Mouse (Mus musculus): ENCODE data around the gene Pex26.

DNA sequence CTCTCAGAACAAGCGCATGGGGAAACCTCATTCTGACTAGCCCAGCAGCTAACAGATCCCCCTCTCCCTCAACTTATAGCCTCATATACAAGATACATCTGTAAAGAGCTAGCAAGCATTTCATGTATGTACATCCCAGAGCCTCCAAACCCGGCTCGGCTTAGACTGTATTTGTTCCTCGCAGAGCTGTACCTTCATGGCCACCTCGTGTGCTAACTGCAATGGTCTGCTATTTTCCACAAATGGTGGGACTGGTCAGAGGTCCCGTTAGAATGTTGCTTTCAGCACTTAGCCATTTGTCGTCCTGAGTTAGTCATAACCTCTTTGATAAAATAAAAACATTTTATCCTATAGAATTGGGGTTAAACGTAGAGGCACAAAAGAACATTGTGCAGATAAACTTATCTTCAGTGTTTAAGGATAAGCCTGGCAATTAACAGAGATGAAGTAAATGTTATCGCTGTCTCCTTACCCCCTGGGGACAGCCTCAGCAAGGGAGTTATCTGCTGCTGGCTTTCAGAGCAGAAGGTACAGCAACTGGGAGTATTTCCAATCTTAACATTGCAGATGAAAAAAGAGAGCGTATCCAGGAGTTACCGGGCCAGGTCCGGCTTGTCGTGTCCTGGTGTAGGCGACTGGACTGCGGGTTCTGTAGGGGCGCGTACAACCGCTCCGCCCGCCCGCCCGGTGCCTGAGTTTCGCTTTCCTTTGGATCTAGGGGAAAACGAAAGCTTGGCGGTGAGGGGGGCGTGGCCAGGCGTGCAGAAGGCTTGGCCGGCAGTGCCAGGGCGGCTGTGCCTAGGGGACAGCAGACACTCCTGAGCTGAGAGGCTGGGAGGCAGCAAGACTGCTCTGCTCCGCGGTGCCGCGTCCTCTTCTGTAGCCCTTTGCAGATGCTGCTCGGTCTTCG, 61.9 kb downstream of the Pex26 start, which contains the start of gene Usp18:
- TF ChIP-seq TAL1 (IDR thresholded peaks at IDR 0.05; ENCODE audit: low read length) (peak; percentile 56; the same call in 2 of the 3 replicates), GATA1 (IDR thresholded peaks at IDR 0.05; ENCODE audit: low read length) (no peak)

All from erythroblast, embryonic 14.5 days (primary cell).